Mouse (Mus musculus) intestine, postnatal 0 days (tissue): ENCODE measurements around the gene 4933402J07Rik. TPM values are rescaled to one million over a fixed set of nuclear protein-coding genes. Genes with fewer than 3 reads are reported as not detected.

ENCODE experiments used
- ATAC-seq: fragments of 200-750 bp; cut with Nextera tagmentation; 2 replicates; pipeline ENCODE4 v1.8.0; 2017; ENCODE audit warnings: mild to moderate bottlenecking, moderate TSS enrichment, moderate library complexity
- H3K27ac ChIP-seq: fragments of 300-500 bp; sonication (generic); 2 replicates; pipeline ENCODE4 v1.5.1; 2014; ENCODE audit warnings: mild to moderate bottlenecking, low read depth, low read length, moderate library complexity
- H3K27me3 ChIP-seq: fragments of 300-500 bp; sonication (generic); replicated peaks from 2 replicates; pipeline ENCODE4 v1.6.1; 2014; ENCODE audit warnings: low read length, mixed read lengths; ENCODE audit not compliant: control insufficient read depth, insufficient read depth
- H3K36me3 ChIP-seq: fragments of 300-500 bp; sonication (generic); 2 replicates; pipeline ENCODE4 v1.6.1; 2014; ENCODE audit warnings: mild to moderate bottlenecking, moderate library complexity; ENCODE audit not compliant: control insufficient read depth, insufficient read depth
- H3K4me1 ChIP-seq: fragments of 300-500 bp; sonication (generic); replicated peaks from 2 replicates; pipeline ENCODE4 v1.6.1; 2014; ENCODE audit warnings: antibody characterized with exemption, low read length, mixed read lengths; ENCODE audit not compliant: control insufficient read depth, insufficient read depth
- H3K4me2 ChIP-seq: fragments of 300-500 bp; sonication (generic); replicated peaks from 2 replicates; pipeline ENCODE4 v1.6.1; 2014; ENCODE audit warnings: low read depth, mild to moderate bottlenecking, moderate library complexity
- H3K4me3 ChIP-seq: fragments of 300-500 bp; sonication (generic); 2 replicates; pipeline ENCODE4 v1.5.1; 2014; ENCODE audit warnings: low read depth, low read length
- H3K9ac ChIP-seq: fragments of 300-500 bp; sonication (generic); 2 replicates; pipeline ENCODE4 v1.6.1; 2014; ENCODE audit warnings: mild to moderate bottlenecking, low read depth, low read length
- H3K9me3 ChIP-seq: fragments of 300-500 bp; sonication (generic); 2 replicates; pipeline ENCODE4 v1.6.1; 2016; ENCODE audit warnings: mixed run types; ENCODE audit not compliant: control insufficient read depth
- CTCF ChIP-seq: sonication (generic); IDR thresholded peaks from 2 replicates; pipeline ENCODE4 v1.5.1; 2016; ENCODE audit warnings: low read depth, mild to moderate bottlenecking, control low read depth, antibody characterized with exemption, moderate library complexity
- WGBS: fragments of 180-500 bp; shearing (Covaris S2); extraction: QIAGEN DNeasy Blood & Tissue Kit; methylation state at CpG from one replicate; pipeline ENCODE4 v1.1.7; 2014; 5-methylcytosine and 5-hydroxymethylcytosine counted together
- polyA plus RNA-seq: library from polyadenylated mRNA; unstranded; fragments of >200 nt; fragmentation: Nextera tagmentation; extraction: Ambion mirVana; gene quantifications from 2 replicates; pipeline ENCODE4 v1.2.1, GENCODE M21; 2015

4933402J07Rik gene
- polyA plus RNA-seq, 1 experiment from 2014 or later = not detected

GRCm38 (mm10) chr8:87569706-87570563, 6.3 kb downstream of the 4933402J07Rik start:
- H3K9ac ChIP-seq = no peak overlapping the region
- ATAC-seq = no peak
- 33% methylated on average over 13 of the region's 13 CpGs for WGBS

GRCm38 (mm10) chr8:87570564-87570855, 6.9 kb downstream of the 4933402J07Rik start:
- Histone ChIP-seq H3K9ac (no peak overlapping the region), H3K9me3 (no peaks in the 10 kb centered on the region), H3K27ac (no peak overlapping the region), H3K36me3 (no peaks in the 10 kb centered on the region), H3K4me1 (0 out of 2 replicates have a peak, but pooled peaks cover 3% of the 10 kb centered on the region), H3K4me2 (peak overlapping the region; percentile 49), H3K4me3 (peak overlapping the region; percentile 6; the same call in 1 of the 2 replicates), H3K27me3 (no peaks in the 10 kb centered on the region)
- TF ChIP-seq CTCF = no peak
- WGBS = 2% methylated on average over 8 of the region's 8 CpGs
- no peak for ATAC-seq

More at GRCm38 (mm10) chr8:87569706-87570563, 6.3 kb downstream of the 4933402J07Rik start:
- peak overlapping the region; percentile 6; the same call in 1 of the 2 replicates for H3K4me3 ChIP-seq
- no peak overlapping the region for H3K27ac ChIP-seq
- H3K27me3 ChIP-seq = no peaks in the 10 kb centered on the region
- 0 out of 2 replicates have a peak, but pooled peaks cover 3% of the 10 kb centered on the region for H3K4me1 ChIP-seq
- H3K36me3 ChIP-seq = no peaks in the 10 kb centered on the region
- H3K4me2 ChIP-seq = peak overlapping the region; percentile 49
- no peaks in the 10 kb centered on the region for H3K9me3 ChIP-seq
- TF ChIP-seq CTCF = no peak

GRCm38 (mm10) chr8:87570880-87571279, 7.2 kb downstream of the 4933402J07Rik start:
- peak; percentile 55 for TF ChIP-seq CTCF
- Histone ChIP-seq H3K36me3 (no peaks in the 10 kb centered on the region), H3K4me2 (peak overlapping the region; percentile 49), H3K9ac (no peak overlapping the region), H3K27ac (no peak overlapping the region), H3K27me3 (no peaks in the 10 kb centered on the region), H3K4me1 (0 out of 2 replicates have a peak, but pooled peaks cover 3% of the 10 kb centered on the region), H3K4me3 (no peak overlapping the region), H3K9me3 (no peaks in the 10 kb centered on the region)
- ATAC-seq = no peak
- WGBS = 9% methylated on average over 7 of the region's 7 CpGs

- no peaks in the 10 kb centered on the region for H3K4me1 ChIP-seq
- TF ChIP-seq CTCF = peak; percentile 92
- H3K36me3 ChIP-seq = no peaks in the 10 kb centered on the region
- H3K27ac ChIP-seq = no peak overlapping the region
- 0% methylated on average over 2 of the region's 2 CpGs for WGBS
- H3K27me3 ChIP-seq = no peaks in the 10 kb centered on the region
- no peak for ATAC-seq
- no peak overlapping the region for H3K4me3 ChIP-seq
- no peak overlapping the region for H3K9ac ChIP-seq
- H3K4me2 ChIP-seq = no peak overlapping the region
- H3K9me3 ChIP-seq = no peaks in the 10 kb centered on the region
These were observed 30.6 kb downstream of the 4933402J07Rik start for GRCm38 (mm10) chr8:87594272-87594671.

- Histone ChIP-seq H3K27me3 (no peaks in the 10 kb centered on the region), H3K36me3 (no peaks in the 10 kb centered on the region), H3K4me3 (no peak overlapping the region), H3K4me1 (no peaks in the 10 kb centered on the region), H3K9ac (no peak overlapping the region), H3K9me3 (no peaks in the 10 kb centered on the region), H3K27ac (no peak overlapping the region), H3K4me2 (no peak overlapping the region)
- 67% methylated on average over 2 of the region's 2 CpGs for WGBS
- ATAC-seq = no peak
- no peak for TF ChIP-seq CTCF
These were observed 39.1 kb downstream of the 4933402J07Rik start for GRCm38 (mm10) chr8:87602731-87603130.

- WGBS = 83% methylated on average over 7 of the region's 7 CpGs
- H3K27ac ChIP-seq = no peak overlapping the region
- no peaks in the 10 kb centered on the region for H3K27me3 ChIP-seq
- H3K4me3 ChIP-seq = no peak overlapping the region
- no peak overlapping the region for H3K9ac ChIP-seq
- H3K36me3 ChIP-seq = no peaks in the 10 kb centered on the region
- ATAC-seq = no peak
- H3K9me3 ChIP-seq = no peaks in the 10 kb centered on the region
- no peak for TF ChIP-seq CTCF
- no peak overlapping the region for H3K4me2 ChIP-seq
- no peaks in the 10 kb centered on the region for H3K4me1 ChIP-seq
These were observed 45.5 kb downstream of the 4933402J07Rik start for GRCm38 (mm10) chr8:87609110-87609509.
